21 mouse cellular contexts compared by ENCODE assay signal in the genomic region with DNA sequence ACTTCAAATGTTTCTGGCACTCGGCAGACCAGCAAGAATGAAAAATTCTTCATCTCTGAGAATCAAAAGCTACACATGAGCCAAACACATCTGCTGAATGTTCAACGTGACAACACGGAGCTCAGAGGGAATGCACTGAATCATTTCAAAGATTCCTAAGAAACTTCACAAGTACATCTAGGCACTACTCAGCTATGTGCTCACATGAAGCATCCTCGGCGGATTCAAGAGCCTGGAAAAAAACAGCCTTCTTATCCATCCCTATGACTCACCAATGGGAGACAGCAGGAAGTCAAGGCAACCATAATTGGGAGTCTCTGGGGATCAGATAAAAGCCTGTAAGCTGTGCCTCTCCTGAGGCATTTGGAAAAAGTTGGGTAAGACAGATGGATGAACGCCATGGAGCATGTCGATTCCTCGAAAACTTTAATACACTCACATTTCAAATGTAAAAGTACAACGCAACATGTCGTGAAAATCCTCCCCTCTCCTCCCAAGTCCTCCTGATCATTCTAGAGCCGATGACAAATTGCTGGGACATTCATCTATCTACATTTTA.
A peak's percentile ranks its signal among the peaks of the same experiment; 100 is the strongest.
DNase-seq lines count a peak whose midpoint lies in the region; ATAC-seq and TF ChIP-seq lines count a peak whose summit lies in the region.
"Had no signal": no experiment of that assay in that cellular context is flagged by ENCODE, and none has a peak within 500 bp of the region (broad histone marks: within the 10 kb centered on the region; RNA-seq: fewer than 3 reads in every experiment).

No protein-coding gene starts in this region.

- H3ac ChIP-seq in C2C12 (ENCODE audit: control insufficient read depth, insufficient read length, low read depth) = no peak overlapping the region

- no peak overlapping the region for H3K4me2 ChIP-seq in heart, postnatal 0 days (ENCODE audit: low read depth, low read length)
- H3K4me2 ChIP-seq in hindbrain, embryonic 12.5 days (replicated peaks) = no peak overlapping the region
- H3K4me2 ChIP-seq: forebrain, embryonic 13.5 days; heart, embryonic 15.5 days; hindbrain, embryonic 14.5 days; liver, embryonic 15.5 days; neural tube, embryonic 15.5 days; stomach, embryonic 15.5 days had no signal

- H3K27me3 ChIP-seq in heart, postnatal 0 days (ENCODE audit: control insufficient read depth, insufficient read depth, low read length) = no peaks in the 10 kb centered on the region
- no peaks in the 10 kb centered on the region for H3K27me3 ChIP-seq in C2C12 (ENCODE audit: control insufficient read depth, insufficient read depth, insufficient read length)
- no peaks in the 10 kb centered on the region for H3K27me3 ChIP-seq in hindbrain, embryonic 12.5 days
- H3K27me3 ChIP-seq: forebrain, embryonic 13.5 days; heart, embryonic 15.5 days; liver, embryonic 15.5 days; neural tube, embryonic 15.5 days; stomach, embryonic 15.5 days had no signal

- H3K4me1 ChIP-seq in heart, postnatal 0 days (ENCODE audit: control insufficient read depth, insufficient read depth) = no peaks in the 10 kb centered on the region
- H3K4me1 ChIP-seq in hindbrain, embryonic 12.5 days = no peaks in the 10 kb centered on the region
- H3K4me1 ChIP-seq: forebrain, embryonic 13.5 days; heart, embryonic 15.5 days; liver, embryonic 15.5 days; stomach, embryonic 15.5 days had no signal

- 74% methylated on average over 11 of the region's 11 CpGs for WGBS in heart, postnatal 0 days
- WGBS in hindbrain, embryonic 12.5 days = 90% methylated on average over 11 of the region's 11 CpGs

- H3K4me3 ChIP-seq in heart, postnatal 0 days (ENCODE audit: low read depth, low read length) = no peak overlapping the region
- no peak overlapping the region for H3K4me3 ChIP-seq in left cerebral cortex, adult 2 months
- H3K4me3 ChIP-seq in C2C12 (ENCODE audit: insufficient read depth, poor library complexity, severe bottlenecking) = no peak overlapping the region
- H3K4me3 ChIP-seq in hindbrain, embryonic 12.5 days = no peak overlapping the region
- H3K4me3 ChIP-seq: forebrain, embryonic 13.5 days; heart, adult 2 months; heart, embryonic 15.5 days; liver, embryonic 15.5 days; neural tube, embryonic 15.5 days; stomach, embryonic 15.5 days had no signal

- TF ChIP-seq CTCF in heart, postnatal 0 days (IDR thresholded peaks at IDR 0.05; ENCODE audit: low read depth) = no peak
- TF ChIP-seq CTCF in left cerebral cortex, adult 2 months (IDR thresholded peaks at IDR 0.05) = no peak
- TF ChIP-seq CTCF in C2C12 (IDR thresholded peaks at IDR 0.05; ENCODE audit: control insufficient read depth, insufficient read depth, insufficient read length) = no peak

- no peaks in the 10 kb centered on the region for H3K9me3 ChIP-seq in heart, postnatal 0 days (replicated peaks; ENCODE audit: control insufficient read depth, low read length)
- H3K9me3 ChIP-seq in hindbrain, embryonic 12.5 days (replicated peaks) = no peaks in the 10 kb centered on the region
- H3K9me3 ChIP-seq: forebrain, embryonic 13.5 days; heart, embryonic 15.5 days; liver, embryonic 15.5 days; neural tube, embryonic 15.5 days; stomach, embryonic 15.5 days had no signal

- TF ChIP-seq EP300 in heart, postnatal 0 days (IDR thresholded peaks at IDR 0.05; ENCODE audit: low read depth) = no peak

- H3K79me2 ChIP-seq in C2C12 (ENCODE audit: control insufficient read depth, insufficient read depth) = no peaks in the 10 kb centered on the region

- no peaks in the 10 kb centered on the region for H3K36me3 ChIP-seq in heart, postnatal 0 days (replicated peaks; ENCODE audit: control insufficient read depth, insufficient read depth, low read length)
- no peaks in the 10 kb centered on the region for H3K36me3 ChIP-seq in C2C12 (ENCODE audit: control insufficient read depth, insufficient read depth)
- H3K36me3 ChIP-seq in hindbrain, embryonic 12.5 days = no peaks in the 10 kb centered on the region
- H3K36me3 ChIP-seq: heart, embryonic 15.5 days; liver, embryonic 15.5 days; neural tube, embryonic 15.5 days; stomach, embryonic 15.5 days had no signal

- intact Hi-C loops in heart, postnatal 25 days (cut with DNase I) = no loop called here
- intact Hi-C loops in left cerebral cortex, adult 2 months (cut with DNase I) = no loop called here

- no peak; the same call in 1 of the 2 replicates for ATAC-seq in heart, postnatal 0 days (ENCODE audit: insufficient read depth, low read depth)
- ATAC-seq in hindbrain, embryonic 12.5 days (ENCODE audit: low FRiP score) = no peak
- ATAC-seq: forebrain, embryonic 13.5 days had no signal

- DNase-seq in heart, postnatal 0 days (ENCODE audit: low spot score) = peak; percentile 12
- no peak for DNase-seq in heart, postnatal 25 days (ENCODE audit: low spot score)
- peak; percentile 22 to 39 for DNase-seq in left cerebral cortex, adult 9 months (ENCODE audit: low spot score in 2 of 2)
- DNase-seq in left cerebral cortex, adult 2 months (ENCODE audit: extremely low spot score in 1 of 2, low spot score in 2 of 2) = no peak
- peak; percentile 16 to 39 for DNase-seq in frontal cortex, postnatal 36 days (ENCODE audit: low spot score in 2 of 2)
- no peak for DNase-seq in thymus, postnatal 0 days (ENCODE audit: low spot score)
- DNase-seq: cerebellum, postnatal 10 days; gastrocnemius, postnatal 10 days; heart, adult 2 months; kidney, adult 11 months; lung, postnatal 14 days; thymus, postnatal 14 days had no signal

- no peak overlapping the region for H3K27ac ChIP-seq in heart, postnatal 0 days (ENCODE audit: low read depth)
- H3K27ac ChIP-seq in left cerebral cortex, adult 2 months = no peak overlapping the region
- no peak overlapping the region for H3K27ac ChIP-seq in hindbrain, embryonic 12.5 days
- H3K27ac ChIP-seq: forebrain, embryonic 13.5 days; heart, adult 2 months; heart, embryonic 15.5 days; hindbrain, embryonic 14.5 days; kidney, postnatal 0 days; liver, embryonic 15.5 days; neural tube, embryonic 15.5 days; stomach, embryonic 15.5 days had no signal

- no peaks in the 10 kb centered on the region for H3K79me3 ChIP-seq in C2C12 (ENCODE audit: low read depth)

- H3K9ac ChIP-seq in heart, postnatal 0 days (replicated peaks; ENCODE audit: low read depth, low read length) = no peak overlapping the region
- no peak overlapping the region for H3K9ac ChIP-seq in hindbrain, embryonic 12.5 days
- H3K9ac ChIP-seq: forebrain, embryonic 13.5 days; heart, embryonic 15.5 days; hindbrain, embryonic 14.5 days; liver, embryonic 15.5 days; neural tube, embryonic 15.5 days; stomach, embryonic 15.5 days had no signal

TF ChIP-seq in C2C12, 6 proteins besides CTCF, POLR2A, EP300 and RAD21:
- TF ChIP-seq FOSL1 (IDR thresholded peaks at IDR 0.05; ENCODE audit: insufficient read depth, low read length, poor library complexity, severe bottlenecking) (peak; percentile 49), CEBPB (IDR thresholded peaks at IDR 0.05; ENCODE audit: low read depth) (peak; percentile 82), USF1 (IDR thresholded peaks at IDR 0.05; ENCODE audit: low read depth) (no peak), MYOG (IDR thresholded peaks at IDR 0.05; ENCODE audit: control insufficient read depth, extremely low read depth, insufficient read length) (no peak), MYOD1 (IDR thresholded peaks at IDR 0.05; ENCODE audit: control insufficient read depth, insufficient read length, low read depth) (no peak), MAX (IDR thresholded peaks at IDR 0.05) (no peak)

Comparison
In these comparisons a context has a peak if more than half of its experiments do, and no peak if none do; other contexts are left out.
1. DNase-seq: peak in heart, postnatal 0 days (single experiment), left cerebral cortex, adult 9 months (2 of 2) and frontal cortex, postnatal 36 days (2 of 2); none in heart, postnatal 25 days (single experiment), left cerebral cortex, adult 2 months (0 of 2) and thymus, postnatal 0 days (single experiment).